Mouse (Mus musculus) myocyte (in vitro differentiated cells): ENCODE results near the gene Dlg2. TPM values are rescaled to one million over a fixed set of nuclear protein-coding genes. Genes with fewer than 3 reads are reported as not detected.

ENCODE experiments used
- H3K27me3 ChIP-seq: one replicate; pipeline ENCODE4 v1.6.1; 2011; ENCODE audit not compliant: control insufficient read depth, insufficient read depth, insufficient read length
- H3K36me3 ChIP-seq: one replicate; pipeline ENCODE4 v1.6.1; 2011; ENCODE audit not compliant: control insufficient read depth, insufficient read depth
- H3K4me2 ChIP-seq: one replicate; pipeline ENCODE4 v1.6.1; 2011; ENCODE audit warnings: low read depth, control low read depth
- H3K4me3 ChIP-seq: one replicate; pipeline ENCODE4 v1.5.1; 2011; ENCODE audit warnings: mild to moderate bottlenecking, control low read depth, moderate library complexity
- H3K79me2 ChIP-seq: one replicate; pipeline ENCODE4 v1.6.1; 2011; ENCODE audit not compliant: control insufficient read depth, insufficient read depth
- H3ac ChIP-seq: one replicate; pipeline ENCODE4 v1.6.1; 2011; ENCODE audit not compliant: control insufficient read depth, insufficient read length
- CEBPB ChIP-seq: IDR thresholded peaks from 2 replicates; pipeline ENCODE4 v1.6.1; 2011; ENCODE audit warnings: mild to moderate bottlenecking, moderate library complexity; ENCODE audit not compliant: poor library complexity, insufficient read depth, severe bottlenecking
- E2F4 ChIP-seq: IDR thresholded peaks from one replicate; pipeline ENCODE4 v1.6.1; 2011; ENCODE audit warnings: mild to moderate bottlenecking, control low read depth, moderate library complexity; ENCODE audit not compliant: insufficient read depth
- MAX ChIP-seq: IDR thresholded peaks from one replicate; pipeline ENCODE4 v1.6.1; 2011; ENCODE audit warnings: low read depth, mild to moderate bottlenecking, control low read depth
- MYOD1 ChIP-seq, 3 experiments: IDR thresholded peaks; one replicate each; pipeline ENCODE4 v1.6.1; 2011; ENCODE audit warnings: control low read depth in 2 of 3, low read depth in 2 of 3, mild to moderate bottlenecking in 2 of 3, moderate library complexity in 1 of 3; ENCODE audit not compliant: insufficient read length in 2 of 3, control insufficient read depth in 1 of 3
- MYOG ChIP-seq, 3 experiments: IDR thresholded peaks; one replicate each; pipeline ENCODE4 v1.6.1; 2011; ENCODE audit warnings: control low read depth in 2 of 3, low read depth in 2 of 3, mild to moderate bottlenecking in 2 of 3; ENCODE audit not compliant: insufficient read length in 2 of 3, control insufficient read depth in 1 of 3, insufficient read depth in 1 of 3
- POLR2A ChIP-seq: IDR thresholded peaks from one replicate; pipeline ENCODE4 v1.6.1; 2011; ENCODE audit warnings: low read depth, mild to moderate bottlenecking, control low read depth, moderate library complexity; ENCODE audit not compliant: insufficient read length
- POLR2AphosphoS2 ChIP-seq: IDR thresholded peaks from one replicate; pipeline ENCODE4 v1.6.1; 2011; ENCODE audit warnings: low read depth, control low read depth; ENCODE audit not compliant: insufficient read length
- REST ChIP-seq: IDR thresholded peaks from one replicate; pipeline ENCODE4 v1.6.1; 2011; ENCODE audit warnings: mild to moderate bottlenecking, control low read depth, moderate library complexity; ENCODE audit not compliant: insufficient read depth, insufficient read length
- SRF ChIP-seq: IDR thresholded peaks from one replicate; pipeline ENCODE4 v1.6.1; 2011; ENCODE audit warnings: low read depth; ENCODE audit not compliant: control insufficient read depth, insufficient read length
- TCF12 ChIP-seq: IDR thresholded peaks from one replicate; pipeline ENCODE4 v1.6.1; 2011; ENCODE audit warnings: mild to moderate bottlenecking, control low read depth; ENCODE audit not compliant: poor library complexity, insufficient read depth, severe bottlenecking
- TCF3 ChIP-seq: IDR thresholded peaks from one replicate; pipeline ENCODE4 v1.6.1; 2011; ENCODE audit warnings: low read depth, control low read depth; ENCODE audit not compliant: insufficient read length
- USF1 ChIP-seq: IDR thresholded peaks from one replicate; pipeline ENCODE4 v1.6.1; 2011; ENCODE audit warnings: low read depth, mild to moderate bottlenecking, control low read depth, moderate library complexity
- polyA plus RNA-seq: library from polyadenylated mRNA; unstranded; fragments of >200 nt; fragmentation: generic; extraction: Trizol; gene quantifications from one replicate; pipeline ENCODE4 v1.2.1, GENCODE M21; 2012; ENCODE audit warnings: missing spikeins

Dlg2 gene
- polyA plus RNA-seq, 1 experiment: 0.65 TPM

DNA sequence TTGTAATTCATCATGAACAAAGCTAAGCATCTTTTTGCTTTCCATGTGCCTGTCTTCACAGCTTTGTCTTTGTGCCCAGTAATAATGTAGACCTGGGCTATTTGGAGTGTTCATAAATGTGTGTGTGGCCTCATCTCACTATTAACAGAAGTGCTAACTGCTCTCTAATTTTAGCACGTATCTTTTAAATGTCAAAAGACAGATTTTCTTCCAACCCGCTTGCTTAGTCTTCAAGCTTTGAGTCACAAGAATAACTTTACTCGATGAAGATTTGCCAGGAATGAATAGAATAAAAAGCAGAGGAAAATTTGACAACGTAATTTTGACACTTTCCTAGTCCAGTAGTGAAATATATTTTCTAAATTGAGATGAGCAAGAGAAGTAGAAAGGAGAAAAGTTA is 943.7 kb downstream of the Dlg2 start:
- Histone ChIP-seq H3ac (no peak overlapping the region), H3K4me2 (no peak overlapping the region), H3K27me3 (no peaks in the 10 kb centered on the region), H3K36me3 (no peaks in the 10 kb centered on the region), H3K4me3 (no peak overlapping the region), H3K79me2 (no peaks in the 10 kb centered on the region)
- TF ChIP-seq E2F4 (no peak), TCF12 (no peak), MYOD1 (IDR thresholded peaks at IDR 0.05; ENCODE audit: control insufficient read depth in 1 of 3, insufficient read length in 2 of 3, low read depth in 2 of 3) (no peak), USF1 (no peak), MAX (no peak), POLR2A (no peak), SRF (no peak), MYOG (IDR thresholded peaks at IDR 0.05; ENCODE audit: control insufficient read depth in 1 of 3, insufficient read depth in 1 of 3, insufficient read length in 2 of 3, low read depth in 2 of 3) (no peak), CEBPB (no peak), TCF3 (no peak), POLR2AphosphoS2 (no peak), REST (no peak)

DNA sequence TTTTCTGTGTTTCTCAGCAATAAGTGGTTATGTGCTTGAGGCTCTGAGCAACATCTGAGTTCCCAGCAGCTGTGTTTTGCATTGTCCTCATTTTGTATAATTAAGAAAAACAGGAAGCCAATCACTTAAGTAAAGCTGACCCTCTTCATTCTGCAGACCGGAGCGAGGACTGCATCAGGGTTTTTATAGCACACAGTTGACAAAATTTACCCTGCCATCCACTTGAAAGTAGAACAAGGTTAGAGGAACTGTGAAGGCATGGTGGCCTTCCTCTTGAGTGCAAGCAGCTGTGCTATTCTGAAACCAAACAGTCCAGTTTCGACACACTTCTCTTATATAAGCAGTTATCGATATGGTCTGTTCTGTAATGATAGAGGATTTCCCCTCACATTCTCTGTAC is 947.3 kb downstream of the Dlg2 start:
- H3K36me3 ChIP-seq: no peaks in the 10 kb centered on the region
- no peaks in the 10 kb centered on the region for H3K27me3 ChIP-seq
- H3ac ChIP-seq: no peak overlapping the region
- H3K79me2 ChIP-seq: no peaks in the 10 kb centered on the region
- no peak overlapping the region for H3K4me3 ChIP-seq
- TF ChIP-seq USF1 (no peak), CEBPB (no peak), REST (no peak), SRF (no peak), TCF3 (no peak), MYOD1 (IDR thresholded peaks at IDR 0.05; ENCODE audit: control insufficient read depth in 1 of 3, insufficient read length in 2 of 3, low read depth in 2 of 3) (no peak), MAX (no peak), E2F4 (no peak), POLR2A (no peak), TCF12 (no peak), POLR2AphosphoS2 (no peak), MYOG (IDR thresholded peaks at IDR 0.05; ENCODE audit: control insufficient read depth in 1 of 3, insufficient read depth in 1 of 3, insufficient read length in 2 of 3, low read depth in 2 of 3) (no peak)
- H3K4me2 ChIP-seq: no peak overlapping the region

DNA sequence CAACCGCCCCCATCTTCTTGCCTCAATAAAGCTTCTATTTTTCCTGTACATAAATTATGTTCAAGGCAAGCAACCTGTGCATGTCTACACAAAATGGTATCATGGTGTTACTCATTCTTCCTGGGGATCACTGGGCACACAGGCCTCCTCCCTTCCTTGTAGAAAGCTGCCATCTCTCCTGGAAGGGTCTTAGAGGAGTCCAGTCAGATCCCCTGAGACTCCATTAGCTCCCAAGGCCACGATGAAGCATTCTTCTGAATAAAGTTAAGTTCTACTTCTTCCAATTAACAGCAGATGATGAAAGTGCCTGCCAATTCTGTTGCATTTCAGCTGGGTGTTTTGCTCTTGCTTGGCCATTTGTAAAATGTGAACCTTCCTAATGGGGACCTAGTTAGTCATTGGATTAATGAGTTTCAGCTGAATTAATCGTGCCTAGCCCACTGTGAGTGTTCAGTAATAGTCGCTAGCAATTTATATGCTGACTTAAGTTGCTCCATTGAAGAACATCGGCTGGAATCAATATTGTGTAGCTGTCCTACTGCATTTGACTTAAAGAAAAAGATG is 953.3 kb downstream of the Dlg2 start:
- no peak overlapping the region for H3ac ChIP-seq
- H3K4me3 ChIP-seq: no peak overlapping the region
- no peaks in the 10 kb centered on the region for H3K79me2 ChIP-seq
- H3K27me3 ChIP-seq: no peaks in the 10 kb centered on the region
- H3K36me3 ChIP-seq: no peaks in the 10 kb centered on the region
- no peak for TF ChIP-seq TCF3
- no peak for TF ChIP-seq CEBPB
- no peak for TF ChIP-seq MYOD1 (IDR thresholded peaks at IDR 0.05; ENCODE audit: control insufficient read depth in 1 of 3, insufficient read length in 2 of 3, low read depth in 2 of 3)
- TF ChIP-seq USF1: no peak
- no peak for TF ChIP-seq MAX
- TF ChIP-seq TCF12: no peak
- TF ChIP-seq E2F4: no peak
- TF ChIP-seq POLR2AphosphoS2: no peak
- no peak for TF ChIP-seq MYOG (IDR thresholded peaks at IDR 0.05; ENCODE audit: control insufficient read depth in 1 of 3, insufficient read depth in 1 of 3, insufficient read length in 2 of 3, low read depth in 2 of 3)
- no peak for TF ChIP-seq REST
- TF ChIP-seq SRF: no peak
- TF ChIP-seq POLR2A: no peak
- H3K4me2 ChIP-seq: no peak overlapping the region

DNA sequence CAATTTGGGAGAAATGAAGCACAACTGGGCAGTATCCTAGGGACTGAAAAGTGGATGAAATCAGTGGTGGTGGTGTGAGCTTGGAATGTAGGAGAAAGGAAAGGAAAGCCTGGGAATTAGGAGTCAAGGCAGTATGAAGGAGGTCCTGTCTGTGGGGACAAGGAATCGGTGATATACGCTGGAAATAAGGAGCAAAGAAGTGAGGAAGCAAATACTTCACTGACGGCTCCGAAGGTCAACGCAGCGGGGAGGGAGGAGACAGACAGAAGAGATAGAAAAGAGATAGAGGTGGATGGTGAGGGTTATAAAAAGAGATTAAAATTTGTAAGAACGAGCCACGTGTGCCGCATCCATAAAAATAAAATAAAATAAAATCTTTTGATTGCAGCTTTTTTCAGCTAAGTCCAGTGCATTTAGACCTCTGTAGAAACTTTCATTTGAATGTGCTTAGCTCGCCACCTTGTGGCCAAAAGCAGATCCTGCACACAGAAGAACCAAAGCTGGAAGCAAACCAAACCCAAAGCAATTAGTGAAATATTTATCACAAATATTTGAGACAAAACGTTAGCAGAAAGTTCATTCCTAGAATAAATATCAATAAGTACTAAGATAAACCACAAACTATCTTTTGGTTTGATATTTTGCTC is 955.2 kb downstream of the Dlg2 start:
- H3K4me2 ChIP-seq: no peak overlapping the region
- no peak overlapping the region for H3K4me3 ChIP-seq
- TF ChIP-seq MYOG (IDR thresholded peaks at IDR 0.05; ENCODE audit: control insufficient read depth in 1 of 3, insufficient read depth in 1 of 3, insufficient read length in 2 of 3, low read depth in 2 of 3) (no peak), MYOD1 (IDR thresholded peaks at IDR 0.05; ENCODE audit: control insufficient read depth in 1 of 3, insufficient read length in 2 of 3, low read depth in 2 of 3) (no peak), TCF3 (no peak), POLR2AphosphoS2 (no peak), TCF12 (no peak), MAX (no peak), USF1 (no peak), REST (no peak), POLR2A (no peak), E2F4 (no peak), CEBPB (no peak), SRF (no peak)
- H3K36me3 ChIP-seq: no peaks in the 10 kb centered on the region
- H3K27me3 ChIP-seq: no peaks in the 10 kb centered on the region
- no peak overlapping the region for H3ac ChIP-seq
- H3K79me2 ChIP-seq: no peaks in the 10 kb centered on the region
